Mouse (Mus musculus) forebrain, embryonic 13.5 days (tissue): ENCODE measurements around the gene Stxbp6. TPM values are rescaled to one million over a fixed set of nuclear protein-coding genes. Genes with fewer than 3 reads are reported as not detected.
A peak's percentile ranks its signal among the peaks of the same experiment; 100 is the strongest.

Source experiments
- ATAC-seq: fragments of 200-750 bp; cut with Nextera tagmentation; 2 replicates; pipeline ENCODE4 v1.8.0; 2017
- H3K27ac ChIP-seq: fragments of 300-500 bp; sonication (generic); 2 replicates; pipeline ENCODE4 v1.5.1; 2015; ENCODE audit warnings: inconsistent platforms, mild to moderate bottlenecking, moderate library complexity
- H3K27me3 ChIP-seq: fragments of 300-500 bp; sonication (generic); 2 replicates; pipeline ENCODE4 v1.6.1; 2015; ENCODE audit warnings: mild to moderate bottlenecking, inconsistent platforms
- H3K36me3 ChIP-seq: fragments of 300-500 bp; sonication (generic); 2 replicates; pipeline ENCODE4 v1.6.1; 2015; ENCODE audit warnings: mild to moderate bottlenecking, inconsistent platforms; ENCODE audit not compliant: poor library complexity, severe bottlenecking
- H3K4me1 ChIP-seq: fragments of 300-500 bp; sonication (generic); 2 replicates; pipeline ENCODE4 v1.6.1; 2015; ENCODE audit warnings: inconsistent platforms
- H3K4me2 ChIP-seq: fragments of 300-500 bp; sonication (generic); 2 replicates; pipeline ENCODE4 v1.6.1; 2015; ENCODE audit warnings: inconsistent platforms, mild to moderate bottlenecking, moderate library complexity
- H3K4me3 ChIP-seq: fragments of 300-500 bp; sonication (generic); 2 replicates; pipeline ENCODE4 v1.5.1; 2015; ENCODE audit warnings: mild to moderate bottlenecking, inconsistent platforms
- H3K9ac ChIP-seq: fragments of 300-500 bp; sonication (generic); 2 replicates; pipeline ENCODE4 v1.6.1; 2015; ENCODE audit warnings: mild to moderate bottlenecking, inconsistent platforms
- H3K9me3 ChIP-seq: fragments of 300-500 bp; sonication (generic); replicated peaks from 2 replicates; pipeline ENCODE4 v1.6.1; 2016; ENCODE audit warnings: inconsistent platforms
- WGBS: fragments of 180-500 bp; shearing (Covaris S2); methylation state at CpG from one replicate; pipeline ENCODE4 v1.1.7; 2015; 5-methylcytosine and 5-hydroxymethylcytosine counted together
- polyA plus RNA-seq: library from polyadenylated mRNA; unstranded; fragments of >200 nt; fragmentation: Nextera tagmentation; extraction: Ambion mirVana; gene quantifications from 2 replicates; pipeline ENCODE4 v1.2.1, GENCODE M21; 2015

Stxbp6 gene
- polyA plus RNA-seq, 1 experiment from 2014 or later, result 9.9 TPM

DNA sequence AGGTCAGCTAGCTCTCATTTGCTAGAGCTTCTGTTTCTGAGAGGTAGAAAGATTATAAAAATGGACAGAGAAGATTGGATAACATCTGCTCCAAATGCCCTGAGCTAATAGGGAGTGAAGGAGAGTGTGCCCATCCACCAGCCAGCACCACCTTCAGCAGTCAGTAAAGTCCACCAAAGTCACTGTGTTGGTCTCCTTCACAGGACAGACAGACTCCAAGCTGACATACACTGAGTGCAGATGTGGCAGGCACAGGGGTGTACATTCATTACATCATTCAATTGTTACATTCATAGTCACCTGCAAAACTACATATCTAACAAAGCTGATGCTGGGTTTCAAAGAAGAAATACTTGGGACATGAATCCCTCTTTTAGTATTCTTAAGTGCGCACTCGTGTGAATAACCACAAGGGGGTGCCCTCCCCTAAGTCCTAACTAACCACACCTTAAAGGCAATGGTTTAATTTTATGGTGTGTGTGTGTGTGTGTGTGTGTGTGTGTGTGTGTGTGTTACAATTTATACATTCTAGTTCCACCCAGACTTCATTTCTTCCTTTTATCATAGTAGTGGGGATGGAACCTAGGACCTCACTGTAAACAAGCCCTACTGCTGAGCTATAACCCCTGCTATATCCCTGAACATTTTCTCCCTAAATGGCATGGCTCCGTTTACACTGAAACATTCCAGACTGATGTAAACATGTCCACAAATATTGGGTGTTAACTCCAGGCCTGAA is 225.9 kb downstream of the Stxbp6 start:
- no peaks in the 10 kb centered on the region for H3K27me3 ChIP-seq
- WGBS, result 59% methylated on average over 3 of the region's 3 CpGs
- no peak overlapping the region for H3K4me2 ChIP-seq
- ATAC-seq, result peak; percentile 79
- H3K4me3 ChIP-seq, result no peak overlapping the region
- no peak overlapping the region for H3K27ac ChIP-seq
- H3K9ac ChIP-seq, result no peak overlapping the region
- H3K9me3 ChIP-seq, result no peaks in the 10 kb centered on the region
- H3K36me3 ChIP-seq, result no peaks in the 10 kb centered on the region
- H3K4me1 ChIP-seq, result no peaks in the 10 kb centered on the region

DNA sequence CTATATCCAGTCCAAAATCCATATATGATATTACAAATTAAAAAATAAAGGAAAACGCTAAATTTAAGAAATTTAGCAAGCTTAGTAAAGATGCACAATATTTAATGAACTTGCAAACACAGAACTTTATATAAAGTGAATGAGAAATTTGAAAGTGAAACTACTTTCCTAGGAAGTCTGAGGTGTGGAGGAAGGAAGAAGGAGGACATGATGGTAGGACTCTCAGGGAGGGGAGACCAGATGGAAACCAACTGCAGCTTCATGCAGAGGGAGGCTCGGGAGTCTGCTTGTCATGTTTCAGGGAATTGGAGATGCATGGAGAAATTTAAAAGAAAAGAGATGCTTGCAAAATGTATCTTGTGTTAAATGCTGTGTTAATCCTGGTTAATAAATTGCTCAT is 233.9 kb downstream of the Stxbp6 start:
- no peak overlapping the region for H3K9ac ChIP-seq
- no peaks in the 10 kb centered on the region for H3K36me3 ChIP-seq
- 64% methylated on average over 2 of the region's 2 CpGs for WGBS
- H3K27me3 ChIP-seq, result no peaks in the 10 kb centered on the region
- peaks cover 18% of the 10 kb centered on the region for H3K4me1 ChIP-seq
- no peak overlapping the region for H3K4me3 ChIP-seq
- no peak for ATAC-seq
- H3K27ac ChIP-seq, result no peak overlapping the region
- H3K9me3 ChIP-seq, result no peaks in the 10 kb centered on the region
- H3K4me2 ChIP-seq, result no peak overlapping the region

DNA sequence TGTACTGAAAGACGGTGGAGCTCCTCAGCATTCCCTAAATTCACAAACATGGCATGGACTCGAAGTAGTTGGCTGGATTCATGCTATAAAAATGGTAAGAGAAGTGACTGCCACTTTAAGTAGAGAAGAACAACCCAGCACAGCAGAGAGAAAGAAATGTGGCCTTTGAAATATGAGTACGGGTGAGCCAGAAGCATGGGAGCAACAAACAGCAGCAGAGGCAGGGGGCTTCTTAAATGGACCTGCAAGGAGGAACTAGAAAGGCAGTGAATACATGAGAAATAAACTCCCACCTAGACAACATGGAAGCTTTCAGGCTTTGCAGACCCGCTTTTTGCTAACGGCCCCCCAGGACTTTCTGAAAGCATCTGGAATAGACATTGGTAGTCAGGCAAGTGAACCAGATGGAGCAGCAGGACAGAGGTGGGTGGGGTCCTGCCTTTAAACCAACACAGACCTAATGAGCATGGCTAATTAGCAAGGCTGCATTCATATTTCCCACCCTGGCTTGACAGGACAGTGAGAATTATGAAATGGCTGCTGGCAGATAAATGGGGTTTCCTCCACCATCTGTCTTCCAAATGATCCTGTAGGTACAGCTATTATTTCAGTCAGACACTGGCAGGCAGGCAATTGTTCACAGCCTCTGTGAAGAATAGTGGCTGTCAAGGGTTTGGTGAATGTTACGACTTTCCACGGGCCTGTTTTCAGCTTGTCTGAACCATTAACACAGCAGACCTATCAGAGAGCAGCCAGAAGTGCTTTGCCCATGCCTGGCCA is 234.7 kb downstream of the Stxbp6 start:
- Histone ChIP-seq H3K27ac (peak overlapping the region; percentile 53; the same call in 1 of the 2 replicates), H3K27me3 (no peaks in the 10 kb centered on the region), H3K4me1 (peaks cover 18% of the 10 kb centered on the region), H3K9ac (peak overlapping the region; percentile 30; the same call in 1 of the 2 replicates), H3K4me3 (no peak overlapping the region), H3K9me3 (no peaks in the 10 kb centered on the region), H3K36me3 (no peaks in the 10 kb centered on the region), H3K4me2 (peak overlapping the region; percentile 36)
- peak; percentile 92 for ATAC-seq
- WGBS, result 12% methylated on average over 7 of the region's 7 CpGs

DNA sequence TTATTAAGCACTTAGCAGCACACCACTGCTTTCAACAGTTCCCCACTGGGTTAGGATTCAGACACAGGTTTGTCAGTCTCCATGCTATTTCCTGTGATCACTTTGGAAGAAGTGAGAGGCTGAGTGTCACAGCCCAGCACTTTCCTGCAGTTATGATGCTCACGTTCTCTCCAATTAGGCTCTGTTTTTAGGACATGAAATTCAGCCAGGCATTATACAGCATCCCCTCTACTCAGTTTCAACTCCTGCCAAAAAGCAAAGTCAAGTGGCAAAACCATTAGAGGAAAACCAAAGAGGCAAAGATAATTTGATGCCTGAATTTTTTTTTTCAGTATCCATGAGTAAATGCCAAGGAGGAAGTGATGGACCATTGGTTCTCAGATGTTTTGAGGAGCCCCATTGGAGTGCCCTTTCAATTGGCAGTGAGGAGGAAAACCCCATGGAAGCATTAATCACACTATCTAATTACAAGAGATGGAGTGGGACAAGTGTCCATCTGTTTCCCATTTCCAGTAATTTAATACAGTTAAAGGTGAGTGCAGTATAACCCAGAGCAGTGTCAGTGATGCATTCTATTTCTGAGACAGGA is 238.5 kb downstream of the Stxbp6 start:
- ATAC-seq, result no peak
- Histone ChIP-seq H3K9me3 (peaks cover 8% of the 10 kb centered on the region), H3K27me3 (no peaks in the 10 kb centered on the region), H3K27ac (no peak overlapping the region), H3K9ac (no peak overlapping the region), H3K4me1 (peaks cover 16% of the 10 kb centered on the region), H3K4me2 (no peak overlapping the region), H3K4me3 (no peak overlapping the region), H3K36me3 (no peaks in the 10 kb centered on the region)
- 71% methylated on average over 1 of the region's 1 CpGs for WGBS

DNA sequence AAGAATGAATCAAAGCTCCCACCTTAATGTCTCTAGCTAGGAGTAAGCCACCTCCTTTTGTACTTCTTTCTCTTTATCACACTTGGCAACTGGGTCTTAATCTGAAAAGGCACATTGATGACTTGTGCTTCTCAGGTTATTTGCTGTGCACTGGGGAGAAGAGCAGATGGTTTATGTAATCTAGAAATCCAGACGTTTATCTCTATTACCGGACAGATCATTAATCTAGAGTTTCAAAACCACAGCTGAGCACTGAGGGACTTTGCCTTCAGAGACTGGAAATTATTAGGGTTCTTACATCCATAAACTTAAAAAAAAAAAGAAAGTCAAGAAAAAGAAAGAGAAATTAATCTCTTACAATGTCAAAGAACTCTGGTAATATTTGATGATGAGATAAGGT is 262.6 kb downstream of the Stxbp6 start:
- no peak for ATAC-seq
- Histone ChIP-seq H3K9me3 (no peaks in the 10 kb centered on the region), H3K36me3 (no peaks in the 10 kb centered on the region), H3K27me3 (no peaks in the 10 kb centered on the region), H3K4me3 (no peak overlapping the region), H3K27ac (no peak overlapping the region), H3K4me1 (no peaks in the 10 kb centered on the region), H3K4me2 (no peak overlapping the region), H3K9ac (no peak overlapping the region)
- WGBS, result 87% methylated on average over 2 of the region's 2 CpGs

DNA sequence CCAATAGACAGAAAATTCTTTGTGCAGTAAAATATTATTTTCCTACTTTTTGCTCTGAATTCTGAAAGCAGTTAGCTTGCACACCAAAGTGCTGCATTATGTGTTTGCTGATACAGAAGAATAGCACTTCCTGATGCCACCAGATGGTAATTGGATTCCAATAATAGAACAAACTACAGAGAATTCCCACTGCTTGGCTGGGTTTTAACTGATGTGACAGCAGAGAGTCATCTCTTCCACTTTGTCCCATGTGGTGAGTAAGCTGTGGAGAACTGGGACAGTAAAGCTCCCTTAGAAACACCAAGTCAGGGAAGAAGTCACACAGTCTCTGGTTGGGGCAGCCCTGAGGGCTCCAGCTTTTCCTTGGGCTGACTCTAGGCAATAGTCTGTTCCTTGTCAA is 270.3 kb downstream of the Stxbp6 start:
- H3K9me3 ChIP-seq, result no peaks in the 10 kb centered on the region
- no peaks in the 10 kb centered on the region for H3K4me1 ChIP-seq
- ATAC-seq, result no peak

More for the DNA sequence above, 270.3 kb downstream of the Stxbp6 start:
- Histone ChIP-seq H3K4me3 (no peak overlapping the region), H3K27me3 (no peaks in the 10 kb centered on the region), H3K9ac (no peak overlapping the region), H3K36me3 (no peaks in the 10 kb centered on the region), H3K4me2 (no peak overlapping the region), H3K27ac (no peak overlapping the region)
